Mouse (Mus musculus): ENCODE measurements around the gene Kif6. TPM values are rescaled to one million over a fixed set of nuclear protein-coding genes. Genes with fewer than 3 reads are reported as not detected.

Kif6 gene
- polyA plus RNA-seq, 1 experiment: 0.04 TPM

GRCm38 (mm10) chr17:49734079-49734478 lies 119.1 kb downstream of the Kif6 start:
- TF ChIP-seq CTCF (IDR thresholded peaks at IDR 0.05; ENCODE audit: extremely low read depth, insufficient read depth, insufficient read length, insufficient replicate concordance) (no peak), POLR2A (IDR thresholded peaks at IDR 0.05; ENCODE audit: low read depth, low read length) (no peak)
- H3K4me3 ChIP-seq (ENCODE audit: extremely low read depth, insufficient read depth, insufficient read length): no peak overlapping the region
- H3K27me3 ChIP-seq (ENCODE audit: control insufficient read depth, insufficient read depth, low read length): no peaks in the 10 kb centered on the region
- no peaks in the 10 kb centered on the region for H3K36me3 ChIP-seq (ENCODE audit: control insufficient read depth, insufficient read depth, low read length)
- no peaks in the 10 kb centered on the region for H3K4me1 ChIP-seq (ENCODE audit: control insufficient read depth, insufficient read depth, insufficient read length)
- no peak for DNase-seq (ENCODE audit: low read depth in 1 of 2, low spot score in 2 of 2)
- 87% methylated on average over 6 of the region's 6 CpGs for WGBS
- H3K27ac ChIP-seq (ENCODE audit: insufficient read depth, low read length): no peak overlapping the region

GRCm38 (mm10) chr17:49734776-49735175 lies 119.8 kb downstream of the Kif6 start:
- DNase-seq (ENCODE audit: low read depth in 1 of 2, low spot score in 2 of 2): no peak
- Histone ChIP-seq H3K36me3 (ENCODE audit: control insufficient read depth, insufficient read depth, low read length) (no peaks in the 10 kb centered on the region), H3K4me3 (ENCODE audit: extremely low read depth, insufficient read depth, insufficient read length) (no peak overlapping the region), H3K4me1 (ENCODE audit: control insufficient read depth, insufficient read depth, insufficient read length) (no peaks in the 10 kb centered on the region), H3K27ac (ENCODE audit: insufficient read depth, low read length) (no peak overlapping the region), H3K27me3 (ENCODE audit: control insufficient read depth, insufficient read depth, low read length) (no peaks in the 10 kb centered on the region)
- no peak for TF ChIP-seq POLR2A (IDR thresholded peaks at IDR 0.05; ENCODE audit: low read depth, low read length)
- no peak for TF ChIP-seq CTCF (IDR thresholded peaks at IDR 0.05; ENCODE audit: extremely low read depth, insufficient read depth, insufficient read length, insufficient replicate concordance)
- 83% methylated on average over 2 of the region's 2 CpGs for WGBS

GRCm38 (mm10) chr17:49736364-49736763 lies 121.4 kb downstream of the Kif6 start:
- no peaks in the 10 kb centered on the region for H3K4me1 ChIP-seq (ENCODE audit: control insufficient read depth, insufficient read depth, insufficient read length)
- H3K27me3 ChIP-seq (ENCODE audit: control insufficient read depth, insufficient read depth, low read length): no peaks in the 10 kb centered on the region
- no peaks in the 10 kb centered on the region for H3K36me3 ChIP-seq (ENCODE audit: control insufficient read depth, insufficient read depth, low read length)
- no peak overlapping the region for H3K4me3 ChIP-seq (ENCODE audit: extremely low read depth, insufficient read depth, insufficient read length)
- no peak for DNase-seq (ENCODE audit: low read depth in 1 of 2, low spot score in 2 of 2)
- no peak overlapping the region for H3K27ac ChIP-seq (ENCODE audit: insufficient read depth, low read length)
- TF ChIP-seq CTCF (IDR thresholded peaks at IDR 0.05; ENCODE audit: extremely low read depth, insufficient read depth, insufficient read length, insufficient replicate concordance) (no peak), POLR2A (IDR thresholded peaks at IDR 0.05; ENCODE audit: low read depth, low read length) (no peak)
- WGBS: 75% methylated on average over 3 of the region's 3 CpGs

- WGBS: 94% methylated on average over 6 of the region's 6 CpGs
- Histone ChIP-seq H3K4me1 (ENCODE audit: control insufficient read depth, insufficient read depth, insufficient read length) (no peaks in the 10 kb centered on the region), H3K27ac (ENCODE audit: insufficient read depth, low read length) (no peak overlapping the region), H3K27me3 (ENCODE audit: control insufficient read depth, insufficient read depth, low read length) (no peaks in the 10 kb centered on the region), H3K36me3 (ENCODE audit: control insufficient read depth, insufficient read depth, low read length) (no peaks in the 10 kb centered on the region), H3K4me3 (ENCODE audit: extremely low read depth, insufficient read depth, insufficient read length) (no peak overlapping the region)
- DNase-seq (ENCODE audit: low read depth in 1 of 2, low spot score in 2 of 2): no peak
- TF ChIP-seq CTCF (IDR thresholded peaks at IDR 0.05; ENCODE audit: extremely low read depth, insufficient read depth, insufficient read length, insufficient replicate concordance): no peak
- TF ChIP-seq POLR2A (IDR thresholded peaks at IDR 0.05; ENCODE audit: low read depth, low read length): no peak
Measured at GRCm38 (mm10) chr17:49737217-49737774, 122.4 kb downstream of the Kif6 start.

GRCm38 (mm10) chr17:49738351-49738750 lies 123.4 kb downstream of the Kif6 start:
- H3K4me3 ChIP-seq (ENCODE audit: extremely low read depth, insufficient read depth, insufficient read length): no peak overlapping the region
- WGBS: 83% methylated on average over 11 of the region's 11 CpGs
- H3K27ac ChIP-seq (ENCODE audit: insufficient read depth, low read length): no peak overlapping the region
- H3K27me3 ChIP-seq (ENCODE audit: control insufficient read depth, insufficient read depth, low read length): no peaks in the 10 kb centered on the region
- no peak for TF ChIP-seq POLR2A (IDR thresholded peaks at IDR 0.05; ENCODE audit: low read depth, low read length)
- no peak for TF ChIP-seq CTCF (IDR thresholded peaks at IDR 0.05; ENCODE audit: extremely low read depth, insufficient read depth, insufficient read length, insufficient replicate concordance)
- no peaks in the 10 kb centered on the region for H3K4me1 ChIP-seq (ENCODE audit: control insufficient read depth, insufficient read depth, insufficient read length)
- no peak for DNase-seq (ENCODE audit: low read depth in 1 of 2, low spot score in 2 of 2)
- no peaks in the 10 kb centered on the region for H3K36me3 ChIP-seq (ENCODE audit: control insufficient read depth, insufficient read depth, low read length)

GRCm38 (mm10) chr17:49739896-49740679 lies 125.2 kb downstream of the Kif6 start:
- Histone ChIP-seq H3K36me3 (ENCODE audit: control insufficient read depth, insufficient read depth, low read length) (no peaks in the 10 kb centered on the region), H3K27ac (ENCODE audit: insufficient read depth, low read length) (no peak overlapping the region), H3K27me3 (ENCODE audit: control insufficient read depth, insufficient read depth, low read length) (no peaks in the 10 kb centered on the region), H3K4me3 (ENCODE audit: extremely low read depth, insufficient read depth, insufficient read length) (no peak overlapping the region), H3K4me1 (ENCODE audit: control insufficient read depth, insufficient read depth, insufficient read length) (no peaks in the 10 kb centered on the region)
- TF ChIP-seq CTCF (IDR thresholded peaks at IDR 0.05; ENCODE audit: extremely low read depth, insufficient read depth, insufficient read length, insufficient replicate concordance) (no peak), POLR2A (IDR thresholded peaks at IDR 0.05; ENCODE audit: low read depth, low read length) (no peak)
- no peak for DNase-seq (ENCODE audit: low read depth in 1 of 2, low spot score in 2 of 2)
- 85% methylated on average over 9 of the region's 9 CpGs for WGBS

- TF ChIP-seq POLR2A (IDR thresholded peaks at IDR 0.05; ENCODE audit: low read depth, low read length): no peak
- TF ChIP-seq CTCF (IDR thresholded peaks at IDR 0.05; ENCODE audit: extremely low read depth, insufficient read depth, insufficient read length, insufficient replicate concordance): no peak
- H3K27me3 ChIP-seq (ENCODE audit: control insufficient read depth, insufficient read depth, low read length): no peaks in the 10 kb centered on the region
- no peak overlapping the region for H3K27ac ChIP-seq (ENCODE audit: insufficient read depth, low read length)
- H3K36me3 ChIP-seq (ENCODE audit: control insufficient read depth, insufficient read depth, low read length): no peaks in the 10 kb centered on the region
- H3K4me3 ChIP-seq (ENCODE audit: extremely low read depth, insufficient read depth, insufficient read length): no peak overlapping the region
- 91% methylated on average over 4 of the region's 4 CpGs for WGBS
- no peak for DNase-seq (ENCODE audit: low read depth in 1 of 2, low spot score in 2 of 2)
- no peaks in the 10 kb centered on the region for H3K4me1 ChIP-seq (ENCODE audit: control insufficient read depth, insufficient read depth, insufficient read length)
Measured at GRCm38 (mm10) chr17:49741172-49741571, 126.2 kb downstream of the Kif6 start.

Data from spleen, adult 2 months (tissue).